Mouse (Mus musculus) thymus, adult 2 months (tissue): ENCODE measurements around the gene Tpk1.
"Not testable (repeated sequence)": the region's sequence is repeated elsewhere in the genome, so short reads cannot be mapped to it uniquely, and the experiment has no call there.

ENCODE experiments used
- CTCF ChIP-seq: fragments of 200-500 bp; IDR thresholded peaks from 2 replicates; pipeline ENCODE4 v1.5.1; 2012; ENCODE audit warnings: mild to moderate bottlenecking, control low read depth, low read length, moderate library complexity, borderline replicate concordance; ENCODE audit not compliant: control insufficient read depth, poor library complexity, insufficient read depth; ENCODE audit errors: extremely low read depth
- POLR2A ChIP-seq: fragments of 200-500 bp; IDR thresholded peaks from 2 replicates; pipeline ENCODE4 v1.6.1; 2012; ENCODE audit warnings: mild to moderate bottlenecking, low read length, control low read depth, moderate library complexity; ENCODE audit not compliant: control insufficient read depth, poor library complexity, insufficient read depth; ENCODE audit errors: extremely low read depth

- TF ChIP-seq POLR2A, CTCF: not testable (repeated sequence)
These were observed 159.2 kb downstream of the Tpk1 start for GRCm38 (mm10) chr6:43506686-43507385.
